Mouse (Mus musculus) cortical plate, adult 2 months (tissue): ENCODE measurements at regions not wholly inside any gene's neighbourhood (a gene's known extent, or its start where the extent isn't known, plus 50 kb on each side); places are given as distances from the start of the nearest gene placed in this dataset.
"Not testable (repeated sequence)": the region's sequence is repeated elsewhere in the genome, so short reads cannot be mapped to it uniquely, and the experiment has no call there.

Experiments
- H3K27ac ChIP-seq: fragments of 200-500 bp; 2 replicates; pipeline ENCODE4 v1.5.1; 2012; ENCODE audit warnings: low read length, control low read depth, inconsistent platforms; ENCODE audit not compliant: insufficient read depth
- H3K4me1 ChIP-seq: fragments of 200-500 bp; 2 replicates; pipeline ENCODE4 v1.6.1; 2011; ENCODE audit warnings: low read length; ENCODE audit not compliant: control insufficient read depth, insufficient read depth
- H3K4me3 ChIP-seq: fragments of 200-500 bp; 2 replicates; pipeline ENCODE4 v1.5.1; 2011; ENCODE audit warnings: mild to moderate bottlenecking, low read length, control low read depth; ENCODE audit not compliant: insufficient read depth
- CTCF ChIP-seq: fragments of 200-500 bp; IDR thresholded peaks from 2 replicates; pipeline ENCODE4 v1.5.1; 2011; ENCODE audit warnings: mild to moderate bottlenecking, control low read depth, low read length; ENCODE audit not compliant: insufficient read depth; ENCODE audit errors: extremely low read depth
- POLR2A ChIP-seq: fragments of 200-500 bp; IDR thresholded peaks from 2 replicates; pipeline ENCODE4 v1.6.1; 2011; ENCODE audit warnings: mild to moderate bottlenecking, low read length, control low read depth; ENCODE audit not compliant: insufficient read depth; ENCODE audit errors: extremely low read depth

GRCm38 (mm10) chr7:137979361-137979760, 418.2 kb downstream of the Tcerg1l start:
- peaks cover 1% of the 10 kb centered on the region; the same call in 1 of the 2 replicates for H3K4me1 ChIP-seq
- no peak overlapping the region for H3K4me3 ChIP-seq
- no peak overlapping the region for H3K27ac ChIP-seq
- TF ChIP-seq CTCF (no peak), POLR2A (no peak)

DNA sequence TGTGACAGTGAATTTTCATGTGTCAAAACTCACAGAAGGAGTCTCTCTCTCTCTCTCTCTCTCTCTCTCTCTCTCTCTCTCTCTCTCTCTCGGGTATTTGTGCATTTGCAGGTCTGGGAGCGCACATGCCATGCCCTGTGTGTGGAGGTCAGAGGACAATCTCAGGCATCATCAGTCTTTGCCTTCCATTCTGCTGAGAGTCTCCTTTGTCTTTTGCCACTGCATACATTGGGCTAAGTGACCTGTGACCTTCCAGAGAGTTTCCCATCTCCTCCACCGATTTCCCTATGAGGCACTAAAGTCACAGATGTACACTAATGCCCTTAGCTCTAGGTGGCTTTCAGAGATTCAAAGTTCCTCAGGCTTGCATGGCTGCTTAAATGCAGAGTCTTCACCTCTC, 391.7 kb downstream of the Tcerg1l start:
- no peak overlapping the region for H3K4me3 ChIP-seq
- H3K27ac ChIP-seq: no peak overlapping the region
- H3K4me1 ChIP-seq: 0 out of 2 replicates have a peak, but pooled peaks cover 1% of the 10 kb centered on the region
- no peak for TF ChIP-seq CTCF
- no peak for TF ChIP-seq POLR2A

- TF ChIP-seq POLR2A (no peak), CTCF (no peak)
- Histone ChIP-seq H3K4me1 (0 out of 2 replicates have a peak, but pooled peaks cover 1% of the 10 kb centered on the region), H3K27ac (no peak overlapping the region), H3K4me3 (no peak overlapping the region)
These were observed 390.6 kb downstream of the Tcerg1l start for GRCm38 (mm10) chr7:138006971-138007370.

DNA sequence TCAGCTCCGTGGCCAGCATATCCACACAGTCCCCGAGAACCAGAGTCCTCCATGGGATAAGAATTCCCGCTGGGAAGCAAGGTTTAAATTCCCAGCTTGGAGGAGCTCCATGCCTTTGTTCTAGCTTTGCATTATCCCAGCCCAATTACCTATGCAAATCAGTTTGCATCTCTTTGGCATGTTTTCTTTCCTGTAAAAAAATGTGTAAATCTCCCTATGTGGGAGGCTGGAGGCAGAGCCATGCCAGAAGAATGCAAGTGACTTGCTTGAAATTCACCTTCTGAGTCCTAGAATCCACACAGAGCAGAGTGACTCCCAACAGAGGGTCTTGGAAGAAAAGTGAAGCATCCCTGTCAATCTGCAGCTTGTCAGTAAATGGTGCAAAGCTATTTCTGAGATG, 388.9 kb downstream of the Tcerg1l start:
- TF ChIP-seq POLR2A (no peak), CTCF (no peak)
- Histone ChIP-seq H3K27ac (no peak overlapping the region), H3K4me1 (0 out of 2 replicates have a peak, but pooled peaks cover 1% of the 10 kb centered on the region), H3K4me3 (no peak overlapping the region)

- H3K27ac ChIP-seq, H3K4me3 ChIP-seq, H3K4me1 ChIP-seq: not testable (repeated sequence)
These were observed 373.5 kb downstream of the Tcerg1l start for GRCm38 (mm10) chr7:138024021-138024420.

DNA sequence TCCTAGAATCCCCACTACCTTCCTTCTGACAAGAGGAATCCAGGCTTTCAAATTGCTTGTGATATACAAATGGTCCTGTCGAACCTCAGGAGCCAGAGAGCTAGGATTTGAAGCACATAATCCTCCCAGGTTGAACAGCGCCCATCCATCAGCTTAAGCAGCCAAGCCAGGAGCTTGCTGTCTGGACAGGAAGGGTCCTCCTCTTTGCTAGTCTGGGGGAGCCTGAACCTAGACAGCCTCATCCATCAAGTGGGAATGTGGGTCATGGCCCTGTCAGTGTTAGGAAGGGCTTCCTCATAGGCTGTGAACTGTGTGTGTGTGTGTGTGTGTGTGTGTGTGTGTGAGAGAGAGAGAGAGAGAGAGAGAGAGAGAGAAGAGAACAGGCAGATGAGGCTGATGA, 345.8 kb downstream of the Tcerg1l start:
- TF ChIP-seq POLR2A (no peak), CTCF (no peak)
- Histone ChIP-seq H3K27ac (no peak overlapping the region), H3K4me1 (no peaks in the 10 kb centered on the region), H3K4me3 (no peak overlapping the region)

- Histone ChIP-seq H3K27ac (no peak overlapping the region), H3K4me1 (no peaks in the 10 kb centered on the region), H3K4me3 (no peak overlapping the region)
- TF ChIP-seq POLR2A: no peak
- TF ChIP-seq CTCF: no peak
These were observed 342.8 kb downstream of the Tcerg1l start for GRCm38 (mm10) chr7:138054756-138055155.

DNA sequence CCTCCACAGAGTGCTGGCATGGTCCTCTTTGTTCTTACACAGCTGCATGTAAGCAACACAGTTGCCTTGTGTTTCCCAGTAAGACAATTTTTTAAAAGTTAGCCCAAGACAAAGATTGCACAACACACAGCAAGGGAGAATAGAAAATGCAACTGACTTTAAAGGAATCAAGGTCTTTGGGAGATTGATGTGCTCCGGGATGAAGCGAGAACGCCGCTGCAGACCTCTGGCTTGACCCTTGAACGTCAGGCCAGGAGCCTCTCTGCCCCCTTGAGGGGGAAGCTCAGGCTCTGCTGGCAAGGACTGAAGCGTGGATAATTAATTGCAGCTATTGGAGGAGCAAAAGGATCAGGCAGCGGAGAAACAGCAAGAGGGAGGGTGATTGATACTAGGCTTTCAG, 336.4 kb downstream of the Tcerg1l start:
- no peak overlapping the region for H3K4me3 ChIP-seq
- no peaks in the 10 kb centered on the region for H3K4me1 ChIP-seq
- TF ChIP-seq CTCF: no peak
- no peak for TF ChIP-seq POLR2A
- H3K27ac ChIP-seq: no peak overlapping the region

DNA sequence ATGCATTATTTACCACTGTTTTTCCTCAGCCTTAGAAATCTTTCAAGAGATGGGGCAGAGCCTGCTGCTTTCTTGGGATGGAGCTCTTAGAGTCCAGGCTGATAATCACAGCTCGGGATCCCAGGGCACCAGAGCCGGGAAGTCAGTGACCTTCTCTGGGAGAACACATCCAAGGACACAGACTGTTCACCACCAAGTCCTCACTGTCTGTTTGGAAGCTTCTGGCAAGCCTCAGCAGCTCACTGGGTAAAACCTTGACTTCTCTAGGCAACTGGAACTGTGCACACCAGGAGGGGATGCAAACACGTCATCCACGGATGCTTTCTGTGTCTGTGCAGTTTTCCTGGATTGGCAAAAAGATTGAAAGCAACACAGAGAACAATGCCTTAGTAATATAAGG, 330.6 kb downstream of the Tcerg1l start:
- H3K27ac ChIP-seq: no peak overlapping the region
- no peaks in the 10 kb centered on the region for H3K4me1 ChIP-seq
- no peak for TF ChIP-seq CTCF
- TF ChIP-seq POLR2A: no peak
- H3K4me3 ChIP-seq: no peak overlapping the region

- H3K4me3 ChIP-seq: no peak overlapping the region
- TF ChIP-seq CTCF (no peak), POLR2A (no peak)
- no peaks in the 10 kb centered on the region; the same call in 1 of the 2 replicates for H3K4me1 ChIP-seq
- H3K27ac ChIP-seq: no peak overlapping the region
These were observed 322.3 kb downstream of the Tcerg1l start for GRCm38 (mm10) chr7:138075231-138075630.

DNA sequence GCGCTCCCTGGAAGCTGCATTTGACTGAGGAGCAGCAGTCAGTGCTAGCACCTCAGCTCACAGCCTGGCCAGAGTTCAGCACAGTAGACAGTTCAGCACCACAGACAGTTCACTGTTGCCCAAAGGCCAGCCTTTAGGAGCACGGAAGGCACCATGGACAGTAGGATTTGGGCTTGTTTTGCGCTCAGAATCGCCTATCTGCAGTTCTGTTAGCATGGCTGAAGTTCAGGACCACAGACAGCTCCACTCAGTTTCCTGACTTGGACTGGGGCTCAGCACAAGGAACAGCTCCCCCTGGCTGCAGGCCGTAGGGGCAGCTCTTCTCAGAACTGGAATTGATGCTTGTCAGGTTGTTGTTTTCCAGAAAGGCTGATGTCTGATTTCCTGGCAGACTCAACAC, 313.6 kb downstream of the Tcerg1l start:
- no peaks in the 10 kb centered on the region for H3K4me1 ChIP-seq
- no peak overlapping the region for H3K4me3 ChIP-seq
- H3K27ac ChIP-seq: no peak overlapping the region
- TF ChIP-seq POLR2A (no peak), CTCF (peak; percentile 79)
